Mouse (Mus musculus) brown adipose tissue, adult 24 weeks (tissue): ENCODE measurements around the gene Gclm. TPM values are rescaled to one million over a fixed set of nuclear protein-coding genes. Genes with fewer than 3 reads are reported as not detected.

ENCODE experiments used
- H3K27ac ChIP-seq: fragments of 200-500 bp; replicated peaks from 2 replicates; pipeline ENCODE4 v1.5.1; 2012; ENCODE audit warnings: low read depth, mild to moderate bottlenecking, low read length
- H3K4me1 ChIP-seq: fragments of 200-500 bp; 2 replicates; pipeline ENCODE4 v1.6.1; 2012; ENCODE audit warnings: low read length, mixed read lengths; ENCODE audit not compliant: control insufficient read depth, insufficient read depth, insufficient read length
- H3K4me3 ChIP-seq: fragments of 200-500 bp; 2 replicates; pipeline ENCODE4 v1.5.1; 2012; ENCODE audit warnings: low read depth, mild to moderate bottlenecking, low read length, moderate library complexity; ENCODE audit not compliant: insufficient read depth
- polyA plus RNA-seq: library from polyadenylated mRNA; stranded (reverse); fragments of >200 nt; gene quantifications from 2 replicates; pipeline ENCODE4 v1.2.4, GENCODE M21; 2012; ENCODE audit not compliant: missing spikeins, insufficient read depth, insufficient read length

The Gclm gene
- polyA plus RNA-seq, 1 experiment = 64.3 TPM

DNA sequence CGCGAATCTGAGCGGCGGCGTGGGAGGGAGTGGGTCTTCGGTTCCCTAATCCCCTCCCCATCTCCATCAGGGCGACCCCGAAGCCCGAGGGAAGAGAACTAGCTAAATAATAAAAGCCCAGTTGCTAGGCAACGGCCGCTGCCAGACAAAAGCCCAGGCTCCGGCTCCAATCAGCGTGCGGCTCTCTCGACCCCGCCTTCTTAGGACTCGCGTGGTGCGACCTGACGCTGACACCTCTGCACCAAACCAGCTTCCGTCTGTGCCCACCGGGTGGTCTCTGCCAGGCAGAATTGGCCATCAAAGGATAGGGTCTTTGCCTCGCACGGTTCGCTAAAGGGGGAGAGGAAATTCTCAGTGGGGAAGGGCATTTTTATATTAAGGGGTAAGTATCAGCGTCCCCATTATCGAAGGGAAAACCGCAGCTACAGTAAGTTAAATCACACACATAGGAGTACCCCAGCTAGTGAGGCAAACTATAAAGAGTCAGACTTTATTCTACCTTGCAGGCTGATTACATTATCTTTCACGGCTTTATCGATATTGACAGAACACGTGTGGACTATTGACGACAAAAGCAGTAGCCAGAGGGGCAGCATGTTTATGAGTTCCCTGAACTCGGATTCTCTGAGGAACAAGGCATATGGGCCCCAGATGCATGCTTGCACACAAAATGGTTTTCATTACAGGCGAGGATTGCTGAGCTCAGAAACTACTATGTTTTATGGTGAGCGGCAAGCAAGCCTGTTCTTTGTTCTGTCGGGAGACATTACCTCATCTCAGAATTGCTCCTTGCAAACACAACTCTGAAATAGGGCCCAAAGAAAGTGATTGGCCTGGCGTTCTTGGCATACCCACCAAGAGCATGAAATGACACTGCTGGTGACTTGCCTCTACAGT lies 48.8 kb downstream of the Gclm start, which contains the start of gene Bcar3:
Gene Bcar3, plus strand, starts transcription at position 183 of the 897 bp plus-strand sequence.
- Histone ChIP-seq H3K27ac (peak within 1 kb of the TSS; percentile 86), H3K4me1 (peaks cover 2% of the 10 kb centered on the region; the same call in 1 of the 2 replicates), H3K4me3 (peak within 1 kb of the TSS; percentile 89)

- no peak overlapping the region for H3K4me3 ChIP-seq
- no peaks in the 10 kb centered on the region; the same call in 1 of the 2 replicates for H3K4me1 ChIP-seq
- H3K27ac ChIP-seq = no peak overlapping the region
Observed at GRCm38 (mm10) chr3:122295511-122295910, 50.2 kb downstream of the Gclm start.

- Histone ChIP-seq H3K4me1 (no peaks in the 10 kb centered on the region), H3K27ac (no peak overlapping the region), H3K4me3 (no peak overlapping the region)
Observed at GRCm38 (mm10) chr3:122296979-122297378, 51.6 kb downstream of the Gclm start.

DNA sequence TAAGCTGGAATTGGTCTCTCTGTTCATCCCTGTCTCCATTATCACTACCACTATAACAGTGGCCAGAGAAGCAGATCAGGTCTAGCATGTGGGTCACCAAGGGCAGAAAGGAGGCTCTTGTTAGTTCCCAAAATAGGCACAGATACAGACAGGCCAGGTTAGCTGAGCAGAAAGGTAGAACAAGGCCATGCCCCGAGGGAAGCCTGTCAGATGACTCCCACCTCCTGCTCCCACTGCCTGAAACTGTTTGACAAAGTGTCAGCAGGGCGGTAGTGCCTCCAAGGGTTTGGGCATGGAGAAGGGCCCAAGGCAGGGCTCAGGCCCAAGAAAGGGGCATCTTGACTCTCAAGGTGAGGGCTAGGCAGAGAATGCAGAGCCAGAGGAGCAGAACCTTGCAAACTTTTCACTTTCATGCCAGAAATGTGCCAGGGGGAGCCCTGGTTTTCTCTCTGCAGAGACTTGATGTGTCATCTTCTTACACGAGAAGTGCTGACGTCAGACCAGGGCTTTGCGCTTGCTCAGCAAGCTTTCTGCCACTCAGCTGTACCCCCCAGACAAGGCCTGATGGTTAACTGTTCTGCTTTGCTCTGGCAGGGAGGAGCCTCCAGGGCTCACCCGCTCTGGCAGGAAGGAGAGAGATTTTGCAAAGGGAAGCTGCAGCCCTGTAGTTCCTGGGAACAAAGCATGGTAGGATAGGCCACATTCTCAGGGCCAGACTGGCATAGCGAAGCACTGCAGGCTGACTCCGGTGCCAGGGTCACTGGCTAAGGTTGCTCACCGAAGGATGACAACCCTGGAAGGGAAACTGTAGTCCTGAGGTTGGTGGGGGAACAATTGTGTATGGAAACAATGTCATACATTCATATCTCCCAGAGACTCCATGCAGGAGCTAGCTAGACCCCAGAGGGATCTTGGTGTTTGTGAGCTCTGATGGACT lies 55.9 kb downstream of the Gclm start:
- Histone ChIP-seq H3K4me1 (no peaks in the 10 kb centered on the region), H3K4me3 (no peak overlapping the region), H3K27ac (no peak overlapping the region)

DNA sequence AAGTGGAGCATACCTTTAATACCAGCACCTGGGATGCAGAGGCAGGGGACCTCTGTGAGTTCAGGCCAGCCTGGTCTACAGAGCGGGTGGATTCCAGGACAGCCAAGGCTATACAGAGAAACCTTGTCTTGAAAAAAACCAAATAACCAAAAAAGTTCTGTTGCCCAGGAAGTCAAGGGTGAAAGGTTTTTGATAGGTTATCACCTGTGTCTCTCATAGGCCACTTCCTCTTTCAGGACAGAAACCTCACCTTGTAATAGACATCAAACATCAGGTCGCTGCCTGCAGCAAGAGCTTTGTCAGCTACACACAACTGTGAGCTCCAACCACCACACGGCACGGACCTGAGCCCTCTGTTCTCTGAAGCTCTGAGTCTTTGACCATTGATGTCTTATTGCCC lies 59.2 kb downstream of the Gclm start:
- no peaks in the 10 kb centered on the region for H3K4me1 ChIP-seq
- no peak overlapping the region for H3K4me3 ChIP-seq
- no peak overlapping the region for H3K27ac ChIP-seq

GRCm38 (mm10) chr3:122307894-122308671 lies 62.7 kb downstream of the Gclm start:
- no peak overlapping the region for H3K4me3 ChIP-seq
- no peak overlapping the region for H3K27ac ChIP-seq
- no peaks in the 10 kb centered on the region for H3K4me1 ChIP-seq

GRCm38 (mm10) chr3:122308981-122309380 lies 63.6 kb downstream of the Gclm start:
- no peak overlapping the region for H3K4me3 ChIP-seq
- no peaks in the 10 kb centered on the region for H3K4me1 ChIP-seq

GRCm38 (mm10) chr3:122312078-122312477 lies 66.7 kb downstream of the Gclm start:
- no peak overlapping the region for H3K27ac ChIP-seq
- no peak overlapping the region for H3K4me3 ChIP-seq
- peaks cover 2% of the 10 kb centered on the region; the same call in 1 of the 2 replicates for H3K4me1 ChIP-seq

More at GRCm38 (mm10) chr3:122308981-122309380, 63.6 kb downstream of the Gclm start:
- no peak overlapping the region for H3K27ac ChIP-seq

GRCm38 (mm10) chr3:122312936-122313629 lies 67.7 kb downstream of the Gclm start:
- Histone ChIP-seq H3K4me3 (no peak overlapping the region), H3K4me1 (peaks cover 2% of the 10 kb centered on the region; the same call in 1 of the 2 replicates)

DNA sequence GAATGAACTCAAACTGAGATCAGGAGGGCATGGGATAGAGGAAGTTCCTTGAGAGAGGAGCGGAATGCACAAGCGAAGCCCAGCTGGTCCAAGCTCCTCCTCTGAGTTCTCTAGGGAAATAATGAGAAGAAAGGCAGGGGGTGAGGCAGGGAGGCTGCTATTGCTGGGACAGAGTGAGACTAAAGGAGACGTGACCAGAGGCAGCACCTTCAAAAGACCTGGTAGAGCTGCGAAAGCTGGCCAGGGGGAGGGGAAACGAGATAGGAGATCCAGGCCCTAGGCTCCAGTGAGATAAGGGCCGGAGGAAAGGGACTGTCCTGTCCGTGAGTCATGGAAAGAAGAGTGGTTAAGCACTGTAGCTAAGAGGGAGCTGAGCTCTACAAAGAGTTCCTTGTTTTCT lies 68.6 kb downstream of the Gclm start:
- Histone ChIP-seq H3K27ac (no peak overlapping the region), H3K4me3 (no peak overlapping the region), H3K4me1 (peaks cover 2% of the 10 kb centered on the region; the same call in 1 of the 2 replicates)

More at GRCm38 (mm10) chr3:122312936-122313629, 67.7 kb downstream of the Gclm start:
- no peak overlapping the region for H3K27ac ChIP-seq

DNA sequence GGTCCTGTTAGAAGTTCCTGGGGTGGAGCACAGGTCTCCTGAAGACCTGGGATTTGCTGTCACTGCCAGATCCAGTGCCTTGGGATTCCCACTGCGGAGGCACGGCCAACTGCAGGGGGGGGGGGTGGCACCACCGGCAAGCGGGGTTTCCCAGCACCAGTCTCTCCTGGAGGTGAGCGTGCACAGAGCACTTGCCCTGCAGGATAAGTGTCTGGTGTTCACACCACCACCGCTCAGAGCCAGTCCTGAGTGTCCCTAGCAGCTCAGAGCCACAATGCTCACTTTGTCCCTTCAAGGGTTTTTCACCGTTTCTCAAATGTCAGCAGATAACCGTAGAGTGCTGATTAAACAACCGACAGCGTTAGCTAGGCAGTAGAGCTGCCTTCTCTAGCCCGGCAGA lies 71.3 kb downstream of the Gclm start:
- Histone ChIP-seq H3K4me3 (no peak overlapping the region), H3K4me1 (peaks cover 2% of the 10 kb centered on the region; the same call in 1 of the 2 replicates), H3K27ac (no peak overlapping the region)

DNA sequence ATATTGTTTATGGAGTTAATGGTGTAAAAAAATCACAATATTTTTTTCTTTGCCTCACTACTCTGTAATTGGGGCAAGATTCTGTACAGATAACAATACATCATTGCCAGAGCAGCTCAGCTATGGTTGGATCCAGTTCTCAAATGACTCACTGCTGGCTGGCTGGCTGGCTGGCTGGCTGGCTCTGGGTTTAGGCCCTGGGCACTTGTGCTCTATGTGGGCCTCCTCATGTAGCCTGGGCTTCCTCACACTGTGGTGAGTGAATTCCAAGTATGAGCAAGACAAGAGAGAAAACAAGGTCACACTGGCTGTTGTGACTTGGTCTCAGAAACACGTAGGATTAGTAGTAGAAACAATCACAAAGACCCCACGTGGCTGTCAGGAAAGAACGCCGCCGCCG lies 72.0 kb downstream of the Gclm start:
- Histone ChIP-seq H3K4me1 (peaks cover 2% of the 10 kb centered on the region; the same call in 1 of the 2 replicates), H3K4me3 (no peak overlapping the region), H3K27ac (no peak overlapping the region)
